Mouse (Mus musculus) myocyte (in vitro differentiated cells): ENCODE measurements around the gene Zfp335.

ENCODE experiments used
- E2F4 ChIP-seq: IDR thresholded peaks from one replicate; pipeline ENCODE4 v1.6.1; 2011; ENCODE audit warnings: mild to moderate bottlenecking, control low read depth, moderate library complexity; ENCODE audit not compliant: insufficient read depth
- MYOG ChIP-seq, 3 experiments: IDR thresholded peaks; one replicate each; pipeline ENCODE4 v1.6.1; 2011; ENCODE audit warnings: control low read depth in 2 of 3, low read depth in 2 of 3, mild to moderate bottlenecking in 2 of 3; ENCODE audit not compliant: insufficient read length in 2 of 3, control insufficient read depth in 1 of 3, insufficient read depth in 1 of 3

GRCm38 (mm10) chr2:164924100-164924857 lies 12.7 kb upstream of the Zfp335 start:
- TF ChIP-seq E2F4: no peak
- TF ChIP-seq MYOG (IDR thresholded peaks at IDR 0.05; ENCODE audit: control insufficient read depth in 1 of 3, insufficient read depth in 1 of 3, insufficient read length in 2 of 3, low read depth in 2 of 3): no peak
